Mouse (Mus musculus): ENCODE data around the gene Nup210l. TPM values are rescaled to one million over a fixed set of nuclear protein-coding genes. Genes with fewer than 3 reads are reported as not detected.

Nup210l gene
- polyA plus RNA-seq, 1 experiment: 0.56 TPM

DNA sequence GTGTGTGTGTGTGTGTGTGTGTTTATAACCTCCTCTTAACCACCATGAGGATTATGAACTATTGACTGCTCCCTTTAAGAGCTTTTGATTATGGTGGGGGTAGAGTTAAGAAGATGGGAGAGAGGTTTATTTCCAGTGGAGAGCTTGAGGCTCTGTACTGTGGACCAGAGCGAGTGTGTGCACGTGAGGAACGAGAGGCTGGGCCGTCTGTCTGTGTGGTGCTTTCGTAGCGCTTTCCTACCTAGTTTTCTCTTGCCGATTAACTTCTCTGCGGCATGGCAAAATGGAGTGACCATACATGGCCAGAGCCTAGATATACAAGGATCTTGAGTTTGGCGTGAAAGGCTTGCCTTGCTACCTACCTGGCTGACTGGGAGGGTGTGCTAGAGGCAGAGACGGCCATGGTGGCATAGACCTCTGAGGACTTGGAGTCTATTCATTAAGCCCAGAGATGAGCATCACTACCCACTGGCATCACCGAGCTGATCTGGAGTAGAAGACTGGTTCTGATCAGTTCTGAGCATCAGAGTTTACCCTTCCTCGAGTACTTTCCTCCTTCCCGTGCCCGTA lies 151.9 kb downstream of the Nup210l start:
- H3K27me3 ChIP-seq (ENCODE audit: control insufficient read depth, insufficient read depth, low read length): no peaks in the 10 kb centered on the region
- H3K36me3 ChIP-seq (ENCODE audit: control insufficient read depth, insufficient read depth, low read length): peaks cover 34% of the 10 kb centered on the region
- no peak for TF ChIP-seq POLR2A (IDR thresholded peaks at IDR 0.05; ENCODE audit: low read depth, low read length)
- TF ChIP-seq CTCF (IDR thresholded peaks at IDR 0.05; ENCODE audit: extremely low read depth, insufficient read depth, insufficient read length, insufficient replicate concordance): no peak
- 93% methylated on average over 14 of the region's 14 CpGs for WGBS
- no peak overlapping the region for H3K27ac ChIP-seq (ENCODE audit: insufficient read depth, low read length)
- peaks cover 4% of the 10 kb centered on the region; the same call in 1 of the 2 replicates for H3K4me1 ChIP-seq (ENCODE audit: control insufficient read depth, insufficient read depth, insufficient read length)
- no peak for DNase-seq (ENCODE audit: low read depth in 1 of 2, low spot score in 2 of 2)
- no peak overlapping the region for H3K4me3 ChIP-seq (ENCODE audit: extremely low read depth, insufficient read depth, insufficient read length)

DNA sequence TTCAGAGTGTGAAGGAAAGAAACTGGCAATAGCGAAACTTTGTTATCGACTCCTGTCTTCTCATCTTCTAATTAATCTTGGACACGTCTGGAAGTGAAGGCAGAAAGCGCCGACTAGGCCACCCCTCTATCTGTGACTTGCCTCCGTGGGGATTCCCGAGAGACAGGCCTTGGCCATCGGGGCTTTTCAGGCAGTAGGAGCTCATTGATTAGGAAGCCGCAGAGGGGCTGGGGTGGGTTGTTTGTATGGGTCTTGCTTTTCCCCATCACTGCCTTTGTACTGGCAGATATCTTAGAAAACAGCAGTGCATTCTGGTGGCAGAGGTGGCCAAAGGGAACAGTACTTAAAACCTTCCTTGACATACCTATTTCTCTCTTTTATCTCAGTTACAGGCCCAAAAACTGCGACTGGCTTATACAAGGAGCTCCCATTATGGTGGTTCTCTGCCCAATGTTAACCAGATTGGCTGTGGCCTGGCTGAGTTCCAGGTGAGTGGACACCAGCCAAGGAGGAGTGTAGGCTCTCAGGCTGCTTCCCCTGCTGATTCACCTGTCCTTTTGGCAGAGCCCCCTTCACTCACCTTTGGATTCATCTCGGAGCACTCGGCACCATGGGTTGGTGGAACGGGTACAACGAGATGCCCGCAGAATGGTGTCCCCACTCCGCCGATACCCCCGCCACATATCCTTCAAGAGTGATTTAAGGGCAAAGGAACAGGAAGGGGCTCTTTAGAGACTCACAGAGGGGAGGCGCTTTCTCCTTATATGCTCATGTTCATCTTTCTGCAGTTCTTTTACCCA lies 153.0 kb downstream of the Nup210l start:
- no peak overlapping the region for H3K4me3 ChIP-seq (ENCODE audit: extremely low read depth, insufficient read depth, insufficient read length)
- no peak for DNase-seq (ENCODE audit: low read depth in 1 of 2, low spot score in 2 of 2)
- 91% methylated on average over 19 of the region's 19 CpGs for WGBS
- no peaks in the 10 kb centered on the region for H3K27me3 ChIP-seq (ENCODE audit: control insufficient read depth, insufficient read depth, low read length)
- H3K36me3 ChIP-seq (ENCODE audit: control insufficient read depth, insufficient read depth, low read length): peaks cover 38% of the 10 kb centered on the region
- H3K4me1 ChIP-seq (ENCODE audit: control insufficient read depth, insufficient read depth, insufficient read length): peaks cover 4% of the 10 kb centered on the region; the same call in 1 of the 2 replicates
- no peak overlapping the region for H3K27ac ChIP-seq (ENCODE audit: insufficient read depth, low read length)
- TF ChIP-seq CTCF (IDR thresholded peaks at IDR 0.05; ENCODE audit: extremely low read depth, insufficient read depth, insufficient read length, insufficient replicate concordance) (no peak), POLR2A (IDR thresholded peaks at IDR 0.05; ENCODE audit: low read depth, low read length) (no peak)

DNA sequence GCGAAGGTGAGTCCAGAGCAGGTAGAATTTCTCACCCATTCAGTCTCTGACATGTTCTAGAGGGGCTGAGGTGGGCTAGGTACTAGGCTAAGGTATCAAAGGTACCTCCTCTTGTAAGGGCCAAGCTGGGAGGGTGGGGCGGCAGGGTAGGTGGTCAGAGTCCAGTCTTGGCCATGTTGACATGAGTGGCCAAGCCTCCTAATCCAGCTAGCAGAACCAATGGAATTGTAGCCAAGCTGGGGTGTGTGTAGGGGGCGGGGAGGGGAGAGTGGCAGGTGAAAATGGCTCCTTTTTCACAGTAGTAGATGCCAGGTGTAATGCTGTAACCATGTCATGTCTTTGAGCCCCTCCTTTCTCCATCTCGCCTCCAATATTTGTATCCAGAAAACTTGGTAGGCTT lies 154.6 kb downstream of the Nup210l start:
- H3K27ac ChIP-seq (ENCODE audit: insufficient read depth, low read length): no peak overlapping the region
- WGBS: 90% methylated on average over 4 of the region's 4 CpGs
- peaks cover 12% of the 10 kb centered on the region; the same call in 1 of the 2 replicates for H3K4me1 ChIP-seq (ENCODE audit: control insufficient read depth, insufficient read depth, insufficient read length)
- no peak for DNase-seq (ENCODE audit: low read depth in 1 of 2, low spot score in 2 of 2)
- H3K36me3 ChIP-seq (ENCODE audit: control insufficient read depth, insufficient read depth, low read length): peaks cover 48% of the 10 kb centered on the region
- TF ChIP-seq POLR2A (IDR thresholded peaks at IDR 0.05; ENCODE audit: low read depth, low read length) (no peak), CTCF (IDR thresholded peaks at IDR 0.05; ENCODE audit: extremely low read depth, insufficient read depth, insufficient read length, insufficient replicate concordance) (no peak)
- H3K27me3 ChIP-seq (ENCODE audit: control insufficient read depth, insufficient read depth, low read length): no peaks in the 10 kb centered on the region
- H3K4me3 ChIP-seq (ENCODE audit: extremely low read depth, insufficient read depth, insufficient read length): no peak overlapping the region

Other genes starting within 250 kb of the Nup210l start
- 21.4 and 25.6 TPM in 2 replicates for gene Il6ra, start 190.9 kb upstream of the Nup210l start, polyA plus RNA-seq (2012; rRNA removed)
- 49.3 and 66.0 TPM in 2 replicates for gene Atp8b2, start 140.6 kb upstream of the Nup210l start, polyA plus RNA-seq (2012; rRNA removed)
- 25.1 and 28.1 TPM in 2 replicates for gene Hax1, start 105.4 kb upstream of the Nup210l start, polyA plus RNA-seq (2012; rRNA removed)
- gene 4933434E20Rik, start 52.5 kb upstream of the Nup210l start, polyA plus RNA-seq (2012; rRNA removed): 24.0 and 24.5 TPM in 2 replicates
- 81.5 and 85.5 TPM in 2 replicates for gene Ubap2l, start 51.5 kb upstream of the Nup210l start, polyA plus RNA-seq (2012; rRNA removed)
- gene Tpm3, start 31.5 kb upstream of the Nup210l start, polyA plus RNA-seq (2012; rRNA removed): 127 and 141 TPM in 2 replicates
- gene Rps27, start 109.5 kb downstream of the Nup210l start, polyA plus RNA-seq (2012; rRNA removed): 1,209 and 1,253 TPM in 2 replicates
- gene Rab13, start 109.6 kb downstream of the Nup210l start, polyA plus RNA-seq (2012; rRNA removed): 1.6 and 2.6 TPM in 2 replicates
- gene Jtb, start 127.5 kb downstream of the Nup210l start, polyA plus RNA-seq (2012; rRNA removed): 60.3 and 66.4 TPM in 2 replicates
- 0.21 and 0.56 TPM in 2 replicates for gene Creb3l4, start 139.4 kb downstream of the Nup210l start, polyA plus RNA-seq (2012; rRNA removed)
- 40.5 and 43.3 TPM in 2 replicates for gene Slc39a1, start 144.0 kb downstream of the Nup210l start, polyA plus RNA-seq (2012; rRNA removed)
- 103 and 105 TPM in 2 replicates for gene Crtc2, start 150.0 kb downstream of the Nup210l start, polyA plus RNA-seq (2012; rRNA removed)
- 155 and 178 TPM in 2 replicates for gene Dennd4b, start 161.1 kb downstream of the Nup210l start, polyA plus RNA-seq (2012; rRNA removed)
- 24.2 and 26.9 TPM in 2 replicates for gene Gatad2b, start 189.0 kb downstream of the Nup210l start, polyA plus RNA-seq (2012; rRNA removed)

Data from spleen, adult 2 months (tissue).